8 mouse cellular contexts compared by ENCODE assay signal in the genomic region with DNA sequence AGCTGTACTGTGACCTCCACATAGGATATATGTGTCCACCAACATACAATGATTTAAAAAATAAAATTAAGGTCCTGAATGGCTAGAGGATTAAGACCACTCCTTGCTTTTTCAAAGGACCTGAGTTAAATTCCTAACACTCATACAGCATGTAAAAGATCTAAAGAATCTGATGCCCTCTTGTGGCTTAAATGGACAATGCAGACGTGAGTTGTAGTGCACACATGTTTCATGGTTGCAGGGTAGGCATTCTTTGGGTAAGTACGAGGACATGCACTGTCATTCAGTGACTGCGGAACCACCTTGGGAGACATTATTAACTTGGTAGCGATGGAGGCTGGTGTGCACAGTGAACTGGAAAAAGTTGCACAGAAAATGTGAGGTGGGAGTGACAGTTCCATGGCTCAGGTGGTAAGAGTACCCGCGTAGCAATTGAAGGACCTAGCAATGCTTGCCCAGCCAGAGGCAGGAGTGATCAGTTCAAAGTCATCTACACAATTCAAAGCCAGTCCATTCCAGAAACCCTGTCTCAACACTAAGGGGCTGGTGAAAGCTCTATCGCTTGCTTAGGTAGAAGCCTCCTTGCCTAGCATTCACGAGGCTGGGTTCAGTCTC. TPM values are rescaled to one million over a fixed set of nuclear protein-coding genes. Genes with fewer than 3 reads are reported as not detected.
DNase-seq lines count a peak whose midpoint lies in the region; ATAC-seq and TF ChIP-seq lines count a peak whose summit lies in the region.

No protein-coding gene starts in this region.

- H3K4me1 ChIP-seq in intestine, postnatal 0 days (replicated peaks; ENCODE audit: control insufficient read depth, insufficient read depth, low read length): no peaks in the 10 kb centered on the region

- H3K4me3 ChIP-seq in intestine, postnatal 0 days (ENCODE audit: low read depth, low read length): no peak overlapping the region

- DNase-seq in cerebellum, postnatal 10 days: peak; percentile 55 to 62
- DNase-seq in ovary, postnatal 14 days (ENCODE audit: low spot score): peak; percentile 41
- DNase-seq in ovary, adult 18-20 months (ENCODE audit: low spot score): no peak
- DNase-seq in lung, postnatal 36 days: peak; percentile 79
- no peak for DNase-seq in left cerebral cortex, adult 9 months (ENCODE audit: low spot score in 2 of 2)

- peaks cover 18% of the 10 kb centered on the region for H3K36me3 ChIP-seq in intestine, postnatal 0 days (ENCODE audit: control insufficient read depth, insufficient read depth)

- H3K27ac ChIP-seq in intestine, postnatal 0 days (ENCODE audit: low read depth, low read length): no peak overlapping the region

- H3K4me2 ChIP-seq in intestine, postnatal 0 days (replicated peaks; ENCODE audit: low read depth): no peak overlapping the region

- H3K27me3 ChIP-seq in intestine, postnatal 0 days (replicated peaks; ENCODE audit: control insufficient read depth, insufficient read depth, low read length): no peaks in the 10 kb centered on the region

- peak; percentile 80 for TF ChIP-seq CTCF in intestine, postnatal 0 days (IDR thresholded peaks at IDR 0.05; ENCODE audit: low read depth)

- H3K9ac ChIP-seq in intestine, postnatal 0 days (ENCODE audit: low read depth, low read length): no peak overlapping the region

- H3K9me3 ChIP-seq in intestine, postnatal 0 days (ENCODE audit: control insufficient read depth): no peaks in the 10 kb centered on the region

- 57% methylated on average over 8 of the region's 8 CpGs for WGBS in intestine, postnatal 0 days

- ATAC-seq in cerebellum, adult (ENCODE audit: insufficient number of reproducible peaks, low FRiP score, low TSS enrichment): no peak
- ATAC-seq in common myeloid progenitor, adult 5-6 weeks (replicated peaks; ENCODE audit: low read depth, poor library complexity, severe bottlenecking): peak; percentile 89
- ATAC-seq in intestine, postnatal 0 days: peak; percentile 55; the same call in 1 of the 2 replicates

RNA-seq across cellular contexts. Expression of gene Zfp113, which starts 17.5 kb away (rescaled TPM):
- total RNA-seq in common myeloid progenitor, adult 5-6 weeks (2017): 8.9 and 10.2 TPM in 2 replicates
- 4.5 and 6.1 TPM in 2 replicates for polyA plus RNA-seq in intestine, postnatal 0 days (2015; fragmentation: Nextera tagmentation; extraction: Ambion mirVana)

RNA-seq across cellular contexts. Expression of gene Zscan21, which starts 21.3 kb away (rescaled TPM):
- total RNA-seq in common myeloid progenitor, adult 5-6 weeks (2017): 16.6 and 20.7 TPM in 2 replicates
- 17.9 and 19.2 TPM in 2 replicates for polyA plus RNA-seq in intestine, postnatal 0 days (2015; fragmentation: Nextera tagmentation; extraction: Ambion mirVana)

RNA-seq across cellular contexts. Expression of gene Cops6, which starts 22.8 kb away (rescaled TPM):
- 30.2 and 54.0 TPM in 2 replicates for total RNA-seq in common myeloid progenitor, adult 5-6 weeks (2017)
- 154 and 161 TPM in 2 replicates for polyA plus RNA-seq in intestine, postnatal 0 days (2015; fragmentation: Nextera tagmentation; extraction: Ambion mirVana)

RNA-seq across cellular contexts. Expression of gene Ap4m1, which starts 33.8 kb away (rescaled TPM):
- total RNA-seq in common myeloid progenitor, adult 5-6 weeks (2017): 23.0 and 33.7 TPM in 2 replicates
- polyA plus RNA-seq in intestine, postnatal 0 days (2015; fragmentation: Nextera tagmentation; extraction: Ambion mirVana): 4.8 and 5.5 TPM in 2 replicates

RNA-seq across cellular contexts. Expression of gene Mcm7, which starts 34.2 kb away (rescaled TPM):
- total RNA-seq in common myeloid progenitor, adult 5-6 weeks (2017): 456 and 545 TPM in 2 replicates
- 35.9 and 39.1 TPM in 2 replicates for polyA plus RNA-seq in intestine, postnatal 0 days (2015; fragmentation: Nextera tagmentation; extraction: Ambion mirVana)

Comparison
In these comparisons a context has a peak if more than half of its experiments do, and no peak if none do; other contexts are left out.
1. DNase-seq: peak in cerebellum, postnatal 10 days (2 of 2), ovary, postnatal 14 days (single experiment) and lung, postnatal 36 days (single experiment); none in ovary, adult 18-20 months (single experiment) and left cerebral cortex, adult 9 months (0 of 2).